Mouse (Mus musculus) midbrain, embryonic 12.5 days (tissue): ENCODE measurements around the gene Cdc25b. TPM values are rescaled to one million over a fixed set of nuclear protein-coding genes. Genes with fewer than 3 reads are reported as not detected.

Experiments
- ATAC-seq: fragments of 200-750 bp; cut with Nextera tagmentation; 2 replicates; pipeline ENCODE4 v1.8.0; 2017; ENCODE audit warnings: low read depth, moderate TSS enrichment, moderate library complexity; ENCODE audit not compliant: low FRiP score
- H3K27ac ChIP-seq: fragments of 300-500 bp; sonication (generic); replicated peaks from 2 replicates; pipeline ENCODE4 v1.5.1; 2016; ENCODE audit warnings: mild to moderate bottlenecking
- H3K27me3 ChIP-seq: fragments of 300-500 bp; sonication (generic); 2 replicates; pipeline ENCODE4 v1.6.1; 2016; ENCODE audit warnings: mild to moderate bottlenecking
- H3K36me3 ChIP-seq: fragments of 300-500 bp; sonication (generic); 2 replicates; pipeline ENCODE4 v1.6.1; 2016
- H3K4me1 ChIP-seq: fragments of 300-500 bp; sonication (generic); 2 replicates; pipeline ENCODE4 v1.6.1; 2016
- H3K4me2 ChIP-seq: fragments of 300-500 bp; sonication (generic); replicated peaks from 2 replicates; pipeline ENCODE4 v1.6.1; 2016; ENCODE audit warnings: mild to moderate bottlenecking, moderate library complexity
- H3K4me3 ChIP-seq: fragments of 300-500 bp; sonication (generic); 2 replicates; pipeline ENCODE4 v1.5.1; 2016; ENCODE audit warnings: mild to moderate bottlenecking
- H3K9ac ChIP-seq: fragments of 300-500 bp; sonication (generic); replicated peaks from 2 replicates; pipeline ENCODE4 v1.6.1; 2016; ENCODE audit warnings: mild to moderate bottlenecking, moderate library complexity
- H3K9me3 ChIP-seq: fragments of 300-500 bp; sonication (generic); 2 replicates; pipeline ENCODE4 v1.6.1; 2016; ENCODE audit warnings: mild to moderate bottlenecking
- WGBS: fragments of 180-500 bp; shearing (Covaris S2); methylation state at CpG from one replicate; pipeline ENCODE4 v1.1.7; 2016; 5-methylcytosine and 5-hydroxymethylcytosine counted together
- polyA plus RNA-seq: library from polyadenylated mRNA; unstranded; fragments of >200 nt; fragmentation: Nextera tagmentation; extraction: Ambion mirVana; gene quantifications from 2 replicates; pipeline ENCODE4 v1.2.1, GENCODE M21; 2016

The Cdc25b gene
- polyA plus RNA-seq, 1 experiment from 2014 or later, result 111 TPM

DNA sequence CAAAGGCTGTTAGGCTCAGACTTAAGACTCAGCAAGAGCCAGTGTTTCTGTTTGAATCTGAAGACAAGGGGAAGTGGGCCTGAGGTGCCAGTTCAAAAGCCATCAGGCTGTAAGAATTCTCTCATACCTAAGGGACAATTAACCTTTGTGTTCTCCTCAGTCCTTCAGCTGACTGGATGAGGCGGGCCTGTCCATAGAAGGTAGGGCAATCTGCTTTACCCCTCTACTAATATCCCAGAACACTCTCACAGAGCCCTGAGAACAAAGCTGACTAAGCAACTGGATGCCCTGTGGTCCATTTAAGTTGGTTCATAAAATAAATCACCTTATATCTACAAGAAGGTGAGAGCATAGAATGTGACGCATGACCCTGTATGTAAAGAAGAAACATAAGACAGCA is 20.6 kb upstream of the Cdc25b start:
- Histone ChIP-seq H3K27me3 (peaks cover 10% of the 10 kb centered on the region), H3K9me3 (no peaks in the 10 kb centered on the region), H3K36me3 (no peaks in the 10 kb centered on the region), H3K4me2 (no peak overlapping the region), H3K4me1 (peaks cover 3% of the 10 kb centered on the region), H3K27ac (no peak overlapping the region), H3K9ac (no peak overlapping the region), H3K4me3 (no peak overlapping the region)
- no peak for ATAC-seq
- 90% methylated on average over 2 of the region's 2 CpGs for WGBS

DNA sequence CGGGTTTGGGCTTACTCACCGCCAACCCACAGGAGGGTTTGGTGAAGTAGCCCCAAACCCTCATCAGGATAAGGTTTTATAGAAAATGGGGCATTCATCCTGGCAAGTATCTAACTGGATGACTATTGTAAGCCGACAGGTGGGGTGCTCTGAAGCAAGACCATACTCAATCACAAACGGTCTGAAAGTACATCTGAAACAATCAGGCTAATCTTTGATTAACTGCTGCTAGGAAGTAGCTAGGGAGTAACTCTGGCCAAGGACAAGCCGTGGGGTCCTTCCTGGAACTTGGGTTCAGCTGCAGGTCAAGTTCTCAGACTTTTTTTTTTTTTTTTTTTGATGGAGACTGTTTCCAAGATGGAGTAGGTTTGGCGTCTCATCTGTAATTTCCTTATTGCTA is 18.8 kb upstream of the Cdc25b start:
- H3K9me3 ChIP-seq, result no peaks in the 10 kb centered on the region
- no peaks in the 10 kb centered on the region for H3K36me3 ChIP-seq
- WGBS, result 89% methylated on average over 6 of the region's 6 CpGs
- H3K27me3 ChIP-seq, result peaks cover 28% of the 10 kb centered on the region
- H3K4me3 ChIP-seq, result no peak overlapping the region
- H3K4me1 ChIP-seq, result peaks cover 10% of the 10 kb centered on the region
- no peak for ATAC-seq
- H3K9ac ChIP-seq, result no peak overlapping the region
- no peak overlapping the region for H3K4me2 ChIP-seq
- H3K27ac ChIP-seq, result no peak overlapping the region

DNA sequence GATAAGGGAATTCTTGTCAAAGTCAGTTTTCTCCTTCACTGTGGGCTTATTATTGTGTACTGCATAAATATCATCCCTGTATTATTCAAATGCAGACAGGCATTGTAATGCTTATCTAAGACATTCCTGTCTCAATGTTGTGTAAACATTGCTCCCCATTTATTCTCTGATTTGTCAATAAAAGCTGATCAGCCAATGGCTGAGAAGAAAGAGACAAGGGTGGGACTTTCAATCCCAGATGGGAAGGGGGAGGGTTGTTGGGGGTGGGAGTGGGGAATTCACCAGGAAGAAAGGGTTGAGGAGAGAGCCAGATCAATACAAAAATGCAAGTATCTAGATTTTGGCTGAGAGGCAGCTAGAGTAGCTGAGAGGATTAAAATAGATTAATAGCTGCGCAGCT is 17.8 kb upstream of the Cdc25b start:
- Histone ChIP-seq H3K9ac (no peak overlapping the region), H3K27me3 (peaks cover 36% of the 10 kb centered on the region), H3K36me3 (no peaks in the 10 kb centered on the region), H3K27ac (no peak overlapping the region), H3K4me1 (peaks cover 14% of the 10 kb centered on the region), H3K4me3 (no peak overlapping the region), H3K9me3 (no peaks in the 10 kb centered on the region), H3K4me2 (no peak overlapping the region)
- no peak for ATAC-seq
- WGBS, result 52% methylated on average over 1 of the region's 1 CpGs

DNA sequence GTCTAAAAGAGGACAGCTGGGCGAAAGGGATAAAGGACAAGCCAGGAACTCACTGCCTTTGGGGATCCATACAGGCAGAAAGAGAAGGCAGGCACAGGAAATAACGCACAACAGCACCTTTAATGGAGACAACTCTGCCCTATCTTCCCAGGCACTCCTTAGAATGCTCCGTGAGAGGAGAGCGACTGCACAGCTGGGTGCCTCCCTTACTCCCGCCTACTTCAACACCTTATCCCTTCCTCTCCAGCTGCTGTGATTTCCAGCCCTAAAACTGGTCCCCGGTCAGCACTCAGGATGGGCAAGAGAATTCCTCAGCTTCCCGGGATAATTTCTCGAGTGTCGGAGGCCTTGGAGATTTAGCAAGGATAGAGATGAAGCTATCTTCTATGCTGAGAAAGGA is 15.8 kb upstream of the Cdc25b start:
- 15% methylated on average over 9 of the region's 9 CpGs for WGBS
- peak overlapping the region; percentile 20; the same call in 1 of the 2 replicates for H3K4me3 ChIP-seq
- H3K9me3 ChIP-seq, result no peaks in the 10 kb centered on the region
- ATAC-seq, result no peak
- H3K36me3 ChIP-seq, result 0 out of 2 replicates have a peak, but pooled peaks cover 3% of the 10 kb centered on the region
- H3K4me1 ChIP-seq, result peaks cover 25% of the 10 kb centered on the region
- H3K9ac ChIP-seq, result no peak overlapping the region
- no peak overlapping the region for H3K4me2 ChIP-seq
- H3K27ac ChIP-seq, result no peak overlapping the region
- peaks cover 38% of the 10 kb centered on the region for H3K27me3 ChIP-seq

DNA sequence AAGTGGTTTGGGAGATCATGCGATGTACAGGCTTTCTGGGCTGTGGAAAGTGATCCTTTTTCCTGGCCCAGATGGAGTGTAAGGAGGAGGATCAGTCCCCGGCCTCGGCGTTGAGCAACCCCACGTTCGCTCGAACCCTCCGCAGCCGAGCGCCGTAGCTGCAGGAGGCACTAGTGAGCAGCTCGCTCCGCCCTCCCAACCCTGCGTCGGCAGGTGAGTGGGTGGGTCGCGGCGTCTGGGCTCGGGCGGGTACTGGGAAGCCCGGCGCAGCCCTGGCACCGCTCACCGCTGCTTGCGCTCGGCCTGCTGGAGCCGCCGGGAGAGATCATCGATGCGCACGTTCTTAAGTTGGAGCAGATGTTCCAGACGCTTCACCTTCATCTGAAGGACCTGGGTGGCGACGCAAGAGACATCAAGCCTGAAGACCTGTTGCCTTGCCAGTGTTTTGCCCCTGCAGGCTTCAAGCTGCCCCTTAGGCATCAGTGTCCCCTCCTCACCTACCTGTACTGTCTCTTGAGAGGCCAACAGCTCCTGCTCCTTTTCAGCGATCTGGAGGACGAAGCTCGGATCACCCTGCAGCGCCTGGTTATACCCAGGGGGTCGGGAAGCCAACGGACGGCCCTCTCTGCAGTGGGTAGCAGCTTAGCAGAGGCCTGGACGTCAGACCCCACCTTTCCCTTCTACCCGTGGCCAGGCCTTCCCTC is 15.2 kb upstream of the Cdc25b start:
- H3K4me1 ChIP-seq, result peaks cover 31% of the 10 kb centered on the region
- H3K36me3 ChIP-seq, result 0 out of 2 replicates have a peak, but pooled peaks cover 9% of the 10 kb centered on the region
- peak overlapping the region; percentile 36 for H3K4me2 ChIP-seq
- 4% methylated on average over 43 of the region's 43 CpGs for WGBS
- peaks cover 38% of the 10 kb centered on the region for H3K27me3 ChIP-seq
- no peak for ATAC-seq
- H3K27ac ChIP-seq, result no peak overlapping the region
- H3K4me3 ChIP-seq, result peak overlapping the region; percentile 20
- H3K9ac ChIP-seq, result 0 out of 2 replicates have a peak overlapping the region, but pooled peaks have one; percentile 25
- no peaks in the 10 kb centered on the region for H3K9me3 ChIP-seq

DNA sequence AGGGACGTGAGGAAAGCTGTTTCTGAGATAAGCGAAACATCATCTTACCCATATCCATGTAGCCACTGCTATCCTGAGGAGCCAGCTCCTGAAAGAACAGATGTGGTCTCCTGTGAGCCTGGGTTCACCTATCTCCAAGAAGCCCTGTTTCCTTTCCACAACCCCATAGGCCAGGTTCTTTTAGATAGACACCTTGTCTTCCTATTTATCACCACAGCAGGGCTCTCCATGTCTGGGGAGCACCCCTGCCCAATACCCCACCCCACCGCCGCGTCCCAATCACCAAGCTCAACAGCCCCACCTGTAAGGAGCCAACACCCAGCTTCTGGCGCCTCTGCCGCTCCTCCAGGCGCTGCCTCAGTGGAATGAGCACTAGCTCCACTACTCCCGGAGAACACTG is 14.4 kb upstream of the Cdc25b start:
- Histone ChIP-seq H3K4me1 (peaks cover 39% of the 10 kb centered on the region), H3K27me3 (peaks cover 38% of the 10 kb centered on the region), H3K27ac (no peak overlapping the region), H3K9ac (no peak overlapping the region), H3K4me2 (no peak overlapping the region), H3K9me3 (no peaks in the 10 kb centered on the region), H3K4me3 (no peak overlapping the region), H3K36me3 (peaks cover 12% of the 10 kb centered on the region; the same call in 1 of the 2 replicates)
- no peak for ATAC-seq
- WGBS, result 47% methylated on average over 9 of the region's 9 CpGs

DNA sequence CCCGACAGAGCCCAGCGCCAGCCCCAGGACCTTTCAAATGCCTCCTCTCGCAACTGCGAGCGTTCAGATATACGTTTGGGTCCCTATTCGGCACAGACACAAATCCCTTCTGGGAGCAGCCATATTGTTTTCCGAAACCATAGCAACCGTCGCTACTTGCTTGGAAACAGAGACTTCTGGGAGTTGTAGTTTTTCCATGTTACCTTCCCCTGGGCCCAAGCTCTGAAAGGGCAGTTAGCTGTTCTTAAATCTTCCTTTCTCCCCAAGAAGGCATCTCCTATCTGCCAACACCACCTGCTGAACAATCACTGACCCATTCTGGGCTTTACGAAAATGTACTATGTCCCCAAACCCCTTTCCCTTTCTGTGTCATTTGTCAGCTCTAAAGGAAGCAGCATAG is 12.0 kb upstream of the Cdc25b start:
- Histone ChIP-seq H3K9me3 (no peaks in the 10 kb centered on the region), H3K4me3 (peak overlapping the region; percentile 41), H3K4me1 (peaks cover 59% of the 10 kb centered on the region), H3K36me3 (peaks cover 18% of the 10 kb centered on the region), H3K27me3 (peaks cover 38% of the 10 kb centered on the region), H3K27ac (0 out of 2 replicates have a peak overlapping the region, but pooled peaks have one; percentile 30), H3K9ac (peak overlapping the region; percentile 32; the same call in 1 of the 2 replicates), H3K4me2 (peak overlapping the region; percentile 73)
- peak; percentile 57 for ATAC-seq
- WGBS, result 6% methylated on average over 11 of the region's 11 CpGs

DNA sequence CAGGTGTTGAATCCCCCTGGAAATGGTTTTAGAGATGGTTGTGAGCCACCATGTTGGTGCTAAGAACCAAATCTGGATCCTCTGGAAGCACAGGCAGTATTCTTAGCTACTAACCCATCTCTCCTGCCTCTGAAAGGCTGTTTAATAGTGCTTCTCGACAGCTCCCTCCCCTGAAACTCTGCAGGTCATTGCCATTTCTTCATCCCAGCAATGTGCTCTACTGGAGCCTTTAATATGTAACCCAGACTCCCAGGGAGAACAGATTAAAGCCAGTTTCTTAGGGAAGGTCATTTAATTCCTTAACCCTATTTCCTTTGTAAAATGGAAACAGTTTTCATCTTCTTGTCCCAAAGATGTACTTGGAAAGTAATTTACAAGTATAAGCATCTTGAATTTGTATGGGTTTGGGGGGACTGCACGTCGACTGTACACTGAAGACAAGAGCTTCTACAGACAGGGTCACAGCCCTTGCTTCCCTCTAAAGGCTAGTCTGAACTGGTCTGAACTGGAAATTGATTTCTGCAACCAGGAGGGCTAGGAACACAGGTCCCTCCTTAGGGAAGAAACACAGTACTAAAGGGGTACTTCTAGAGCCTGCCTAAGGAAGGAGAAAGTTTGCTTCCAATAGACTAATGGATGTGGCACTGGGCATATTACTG is 11.3 kb upstream of the Cdc25b start:
- peaks cover 18% of the 10 kb centered on the region for H3K36me3 ChIP-seq
- H3K27ac ChIP-seq, result 0 out of 2 replicates have a peak overlapping the region, but pooled peaks have one; percentile 30
- no peak overlapping the region; the same call in 1 of the 2 replicates for H3K4me2 ChIP-seq
- no peak overlapping the region for H3K4me3 ChIP-seq
- H3K4me1 ChIP-seq, result peaks cover 59% of the 10 kb centered on the region
- H3K27me3 ChIP-seq, result peaks cover 36% of the 10 kb centered on the region
- H3K9ac ChIP-seq, result no peak overlapping the region
- 76% methylated on average over 3 of the region's 3 CpGs for WGBS
- H3K9me3 ChIP-seq, result no peaks in the 10 kb centered on the region
- no peak for ATAC-seq

DNA sequence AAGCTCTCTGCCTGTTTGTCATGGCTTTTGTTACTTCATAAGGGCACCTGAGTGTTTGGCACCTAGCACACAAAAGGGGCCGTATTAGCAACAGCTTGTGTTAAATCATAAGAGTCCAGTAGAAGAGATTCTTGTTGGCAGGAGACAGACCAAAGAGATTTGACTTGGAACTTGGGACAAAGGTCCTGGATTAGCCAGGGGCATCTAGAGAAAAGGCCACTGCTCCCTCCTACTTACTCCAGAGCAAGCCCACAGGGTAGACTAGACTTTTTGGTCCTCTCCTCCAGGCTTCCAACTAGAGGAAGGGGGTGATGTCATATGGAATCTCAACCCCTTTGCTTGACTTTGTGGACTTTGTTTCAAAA is 10.8 kb upstream of the Cdc25b start:
- H3K4me3 ChIP-seq, result no peak overlapping the region
- H3K4me2 ChIP-seq, result no peak overlapping the region; the same call in 1 of the 2 replicates
- no peak overlapping the region for H3K27ac ChIP-seq
- peaks cover 31% of the 10 kb centered on the region for H3K27me3 ChIP-seq
- H3K9me3 ChIP-seq, result no peaks in the 10 kb centered on the region
- ATAC-seq, result no peak
- H3K4me1 ChIP-seq, result peaks cover 59% of the 10 kb centered on the region
- H3K9ac ChIP-seq, result no peak overlapping the region
- peaks cover 18% of the 10 kb centered on the region for H3K36me3 ChIP-seq
- 97% methylated on average over 1 of the region's 1 CpGs for WGBS

DNA sequence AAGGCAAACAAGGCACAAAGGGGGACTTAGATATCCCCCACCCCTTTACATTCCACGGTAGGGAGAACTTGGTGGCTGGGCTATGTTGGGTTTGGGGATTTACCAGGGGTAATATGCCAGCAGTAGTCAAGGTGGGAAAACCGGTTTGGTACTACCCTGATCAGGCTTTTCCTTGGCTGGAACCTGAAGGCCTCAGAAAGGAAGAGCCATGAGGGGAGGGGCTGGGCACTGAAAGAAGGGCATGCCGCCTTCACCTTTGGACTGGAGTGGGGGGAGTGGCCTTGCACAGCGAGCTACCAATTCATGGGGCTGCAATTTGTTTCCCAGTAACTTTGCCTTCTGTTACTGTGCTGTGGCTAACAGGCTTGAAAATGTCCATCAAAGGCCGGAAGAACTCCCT is 10.3 kb upstream of the Cdc25b start:
- 71% methylated on average over 5 of the region's 5 CpGs for WGBS
- H3K4me1 ChIP-seq, result peaks cover 53% of the 10 kb centered on the region
- H3K9ac ChIP-seq, result peak overlapping the region; percentile 24; the same call in 1 of the 2 replicates
- no peak for ATAC-seq
- peaks cover 18% of the 10 kb centered on the region for H3K36me3 ChIP-seq
- H3K27ac ChIP-seq, result 0 out of 2 replicates have a peak overlapping the region, but pooled peaks have one; percentile 2
- no peaks in the 10 kb centered on the region for H3K9me3 ChIP-seq
- H3K27me3 ChIP-seq, result peaks cover 25% of the 10 kb centered on the region
- 0 out of 2 replicates have a peak overlapping the region, but pooled peaks have one; percentile 82 for H3K4me3 ChIP-seq
- peak overlapping the region; percentile 96 for H3K4me2 ChIP-seq

DNA sequence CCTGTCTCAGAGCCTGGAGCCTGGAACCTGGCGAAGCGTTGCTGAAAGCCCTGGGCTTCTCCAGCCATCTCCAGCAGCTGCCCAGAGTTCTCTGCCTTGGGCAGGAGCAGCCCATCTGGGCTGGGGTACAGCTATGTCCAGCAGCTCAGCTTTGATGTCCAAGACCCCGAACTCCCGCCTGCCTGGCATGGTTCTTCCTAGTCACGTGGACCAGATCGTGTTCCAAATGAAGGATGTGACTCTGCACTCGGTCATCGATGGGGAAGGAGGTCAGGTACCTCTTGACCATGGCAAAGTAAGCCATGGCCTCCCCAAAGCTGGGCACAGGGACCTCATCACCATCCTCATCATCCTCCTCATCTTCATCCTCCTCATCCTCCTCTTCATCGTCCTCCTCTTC is 8.8 kb upstream of the Cdc25b start:
- Histone ChIP-seq H3K9ac (peak overlapping the region; percentile 91), H3K9me3 (no peaks in the 10 kb centered on the region), H3K27ac (peak overlapping the region; percentile 30; the same call in 1 of the 2 replicates), H3K4me3 (peak overlapping the region; percentile 82), H3K4me1 (peaks cover 49% of the 10 kb centered on the region), H3K27me3 (peaks cover 11% of the 10 kb centered on the region), H3K36me3 (peaks cover 18% of the 10 kb centered on the region), H3K4me2 (peak overlapping the region; percentile 96)
- ATAC-seq, result no peak
- 87% methylated on average over 9 of the region's 9 CpGs for WGBS

DNA sequence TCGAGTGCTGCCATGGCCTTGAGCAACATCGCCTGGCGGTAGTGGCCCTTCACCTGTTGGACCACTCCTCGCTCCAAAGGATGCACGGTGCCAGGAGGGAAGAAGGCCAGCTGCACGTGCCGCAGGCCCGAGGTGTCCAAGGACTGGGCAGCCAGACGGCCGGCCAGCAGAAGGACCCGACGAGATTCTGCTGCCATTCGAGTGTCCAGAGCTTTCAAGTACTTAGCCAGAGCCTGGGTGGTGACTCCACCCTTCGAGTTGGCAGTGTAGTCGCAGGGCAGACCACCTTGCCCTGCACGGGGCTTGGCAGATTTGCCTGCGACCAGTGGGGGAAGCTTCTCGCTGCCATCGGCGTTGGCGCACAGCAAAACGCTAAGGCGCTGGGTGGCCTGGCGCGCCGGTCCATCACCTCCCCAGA is 7.9 kb upstream of the Cdc25b start:
- H3K27ac ChIP-seq, result peak overlapping the region; percentile 88
- peaks cover 18% of the 10 kb centered on the region for H3K36me3 ChIP-seq
- H3K4me3 ChIP-seq, result peak overlapping the region; percentile 82
- H3K4me1 ChIP-seq, result peaks cover 45% of the 10 kb centered on the region
- no peaks in the 10 kb centered on the region for H3K9me3 ChIP-seq
- peaks cover 2% of the 10 kb centered on the region; the same call in 1 of the 2 replicates for H3K27me3 ChIP-seq
- 27% methylated on average over 26 of the region's 26 CpGs for WGBS
- peak; percentile 1; the same call in 1 of the 2 replicates for ATAC-seq
- H3K9ac ChIP-seq, result peak overlapping the region; percentile 91
- H3K4me2 ChIP-seq, result peak overlapping the region; percentile 96
